Mouse (Mus musculus) v-Abl transformed pro-B cells (cell line): ENCODE measurements around the gene Ier5l.

Experiments
- in situ Hi-C, 2 experiments: fragments of 400-800 bp; cut with MboI; formaldehyde crosslinking; loops; one replicate each; pipeline ENCODE4 v1.15.1; 2025; ENCODE audit not compliant: unreplicated experiment in 2 of 2

The Ier5l gene

DNA sequence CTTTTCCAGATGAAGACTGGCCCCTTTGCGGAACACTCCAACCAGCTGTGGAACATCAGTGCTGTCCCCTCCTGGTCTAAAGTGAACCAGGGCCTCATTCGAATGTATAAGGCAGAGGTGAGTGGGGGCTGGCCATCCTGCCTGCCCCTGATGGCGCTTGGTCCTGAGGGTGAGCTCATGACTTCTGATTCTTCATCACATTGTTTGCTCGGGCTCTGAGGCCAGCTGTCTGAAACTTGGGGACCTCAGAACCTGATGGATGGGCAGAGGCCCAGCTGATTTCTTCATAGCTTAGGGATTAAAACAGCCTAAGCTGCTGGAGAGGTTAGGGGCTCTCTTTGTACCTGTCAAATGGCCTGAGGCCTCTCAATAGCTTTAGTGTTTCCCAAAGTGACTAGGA is 30.7 kb downstream of the Ier5l start:
- in situ Hi-C loops, result no loop called here

DNA sequence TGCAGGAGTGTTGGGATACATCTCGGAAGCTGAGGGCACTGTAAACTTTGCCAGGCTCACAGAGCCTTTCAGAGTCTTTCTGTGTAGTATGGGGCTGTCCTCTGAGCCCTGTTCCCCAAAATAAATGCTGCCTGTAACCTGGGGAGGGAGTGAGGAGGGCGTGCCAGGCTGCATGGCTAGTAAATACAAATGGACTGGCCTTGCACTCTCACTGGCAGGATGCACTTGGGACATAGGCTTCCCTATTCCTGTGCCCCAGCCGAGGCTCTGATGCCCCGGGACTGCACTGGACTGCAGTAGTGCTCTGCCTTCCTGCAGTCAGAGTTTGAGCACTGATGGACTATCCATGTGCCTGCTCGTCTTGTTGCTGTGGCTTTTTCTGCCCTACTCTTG is 31.5 kb downstream of the Ier5l start:
- in situ Hi-C loops, result no loop called here

DNA sequence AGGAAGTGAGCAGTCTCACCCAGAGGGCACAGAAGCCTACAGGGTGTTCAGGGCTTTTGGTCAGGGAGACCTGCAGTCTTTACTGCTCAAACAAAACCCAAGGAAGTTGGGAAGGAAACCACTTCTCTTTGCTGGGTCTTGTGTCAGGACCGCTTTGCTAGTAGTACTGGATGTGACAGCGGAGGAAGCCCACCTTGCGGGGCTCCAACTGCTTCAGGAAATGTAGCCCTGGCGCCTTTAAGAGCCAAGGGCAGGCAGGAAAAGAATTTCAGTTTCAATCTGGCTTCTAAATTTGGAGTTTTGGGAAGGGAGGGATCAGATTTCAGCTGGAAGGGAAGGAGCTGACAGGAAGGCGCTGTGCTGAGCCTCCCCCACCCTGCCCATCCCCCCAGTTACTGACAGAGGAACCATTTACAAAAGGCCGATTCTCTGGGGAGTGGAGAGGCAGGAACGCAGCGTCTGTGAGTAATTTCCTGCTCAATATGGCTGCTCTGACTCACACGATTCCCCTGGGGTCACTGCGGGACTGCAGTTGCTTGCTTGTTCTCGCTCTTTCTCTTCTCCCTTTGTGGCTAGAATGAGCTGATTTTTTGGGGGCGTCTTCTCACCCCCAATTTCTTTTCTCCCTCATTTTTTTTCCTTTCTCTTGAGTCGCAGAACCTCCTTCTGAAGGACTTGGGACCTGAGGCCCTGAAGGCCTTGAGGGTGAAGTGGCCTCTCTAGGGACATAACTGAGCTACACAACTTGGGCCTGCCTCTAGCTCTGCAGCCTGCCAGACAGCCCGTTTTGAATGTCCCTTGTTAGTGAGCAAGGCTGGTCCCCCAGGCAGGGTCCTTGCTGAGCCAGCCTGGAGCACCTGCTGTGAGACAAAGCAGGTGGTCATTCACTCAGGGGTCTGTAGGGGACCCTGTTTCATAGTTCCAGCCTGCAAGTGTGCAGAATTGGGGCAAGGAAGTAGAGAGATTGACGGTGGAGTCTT is 32.2 kb downstream of the Ier5l start:
- in situ Hi-C loops, result no loop called here

DNA sequence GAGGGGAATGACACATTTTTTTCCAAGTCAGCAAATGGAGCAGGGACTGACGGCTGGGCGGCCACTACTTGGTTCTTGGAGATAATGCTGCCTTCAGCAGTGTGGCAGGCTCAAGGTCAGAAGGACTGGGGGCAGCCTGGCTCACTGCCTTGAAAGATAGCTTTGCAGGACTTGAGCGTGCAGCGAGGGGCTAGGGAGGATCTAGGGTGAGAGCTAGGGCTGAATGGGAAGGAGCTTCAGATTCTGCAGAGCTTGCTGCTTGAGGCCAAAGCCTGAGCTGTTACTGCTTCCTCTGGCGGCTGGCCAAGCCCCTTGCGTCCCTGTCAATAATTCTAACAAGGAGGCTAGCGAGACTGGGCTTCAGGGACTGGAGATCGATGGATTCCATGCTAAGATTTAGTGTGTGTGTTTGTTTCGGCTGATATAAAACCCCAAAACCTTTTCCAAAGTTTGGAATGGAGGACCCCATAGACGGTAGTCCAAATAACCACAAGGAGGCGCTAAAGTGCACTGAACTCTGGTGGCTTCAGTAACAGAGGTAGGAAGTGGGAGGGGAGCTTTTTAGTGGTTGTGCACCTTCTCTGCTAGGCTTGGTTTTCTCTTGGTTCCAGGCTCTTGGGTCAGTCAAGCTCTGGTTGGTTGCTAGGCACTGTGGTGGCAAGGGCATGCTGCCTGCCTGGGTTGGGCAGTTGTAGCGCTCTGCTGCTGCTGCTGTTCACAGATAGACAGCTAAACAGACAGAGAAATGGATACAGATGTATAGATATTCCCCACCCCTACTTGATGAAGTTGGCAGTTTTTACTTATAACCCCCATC is 33.1 kb downstream of the Ier5l start:
- in situ Hi-C loops, result no loop called here

DNA sequence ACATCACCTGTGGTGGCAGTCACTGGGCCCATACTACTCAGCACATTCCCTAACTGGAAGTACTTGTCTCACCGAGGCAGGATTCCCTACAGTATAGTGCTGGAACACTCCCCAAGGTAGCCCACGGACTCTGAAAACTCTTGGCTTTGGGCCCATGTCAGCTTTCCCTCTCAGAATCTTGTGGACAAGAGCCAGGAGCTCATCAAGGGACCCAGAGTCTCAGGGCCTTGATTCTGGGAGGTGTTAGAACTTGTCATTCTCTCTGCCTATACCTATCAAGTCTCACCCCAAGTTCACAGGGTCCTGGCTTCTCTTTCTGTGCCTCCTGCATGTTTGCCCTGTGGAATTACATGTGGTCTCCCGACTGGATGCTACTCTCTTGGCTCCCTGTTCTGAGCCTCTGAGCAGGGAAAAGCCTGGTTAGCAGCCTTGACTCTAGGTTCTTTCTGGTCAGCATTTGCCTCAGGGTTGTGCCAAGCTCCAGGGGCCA is 33.8 kb downstream of the Ier5l start:
- in situ Hi-C loops, result no loop called here

DNA sequence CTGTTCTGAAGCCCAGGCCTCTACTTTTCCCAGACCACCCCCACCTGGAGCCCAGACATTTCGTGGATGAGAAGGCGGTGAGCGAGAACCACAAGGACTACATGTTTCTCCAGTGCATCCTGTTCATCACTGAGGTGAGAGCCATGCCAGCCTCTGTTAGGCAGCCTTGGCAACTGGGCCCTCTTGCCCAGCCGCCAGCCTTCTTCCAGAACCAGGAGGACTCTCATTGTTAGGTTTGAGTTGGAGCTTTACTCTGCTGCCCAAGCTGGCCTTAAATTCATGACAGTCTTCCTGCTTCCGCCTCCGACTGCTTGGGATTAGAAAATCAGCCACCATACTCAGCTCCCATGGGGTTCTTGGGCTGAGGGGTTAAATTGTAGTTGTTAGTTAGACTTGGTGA is 34.4 kb downstream of the Ier5l start:
- in situ Hi-C loops, result loop anchor here (5.0 kb wide), 2 partner anchors 353 to 493 kb away; no protein-coding TSS in a partner anchor

DNA sequence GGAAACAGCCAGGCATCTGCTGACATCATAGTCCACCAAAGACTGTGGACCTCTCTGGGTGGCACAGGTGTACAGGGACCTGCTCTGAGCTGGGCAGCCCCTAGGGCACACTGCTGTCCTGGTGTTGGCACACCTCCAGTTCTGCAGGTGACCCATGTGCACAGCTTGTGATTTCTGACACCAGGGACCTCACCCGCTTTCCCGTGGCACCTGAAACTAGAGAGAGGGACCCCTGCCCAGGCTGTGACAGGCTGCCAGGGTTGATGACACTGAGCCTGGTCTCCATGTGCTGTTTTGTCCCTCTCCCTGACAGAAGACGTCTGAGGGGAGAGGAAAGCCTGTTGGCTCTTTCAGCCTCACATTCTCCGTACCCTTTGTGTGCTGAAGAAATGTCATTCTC is 36.2 kb downstream of the Ier5l start:
- in situ Hi-C loops, result loop anchor here (5.0 kb wide), 2 partner anchors 355 to 495 kb away; no protein-coding TSS in a partner anchor

DNA sequence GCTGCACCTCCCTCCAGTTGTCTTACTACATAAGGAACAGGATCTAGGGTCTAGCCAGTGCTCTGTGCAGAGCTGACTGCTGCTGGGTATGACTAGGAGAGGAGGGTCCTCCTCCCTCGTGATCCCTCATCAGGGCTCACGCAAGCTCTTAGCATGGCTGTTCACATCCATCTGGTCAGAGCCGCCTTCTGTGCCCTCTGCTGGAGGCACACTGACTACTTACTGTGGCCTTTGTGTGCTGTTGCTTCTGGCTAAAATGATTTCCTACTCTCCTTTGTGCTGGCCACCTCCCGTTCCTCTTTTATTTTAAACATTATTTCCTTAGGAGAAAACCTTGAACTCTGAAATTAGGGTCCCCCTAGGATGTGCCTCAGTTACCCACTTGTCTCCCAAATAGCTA is 37.2 kb downstream of the Ier5l start:
- in situ Hi-C loops, result loop anchor here (5.0 kb wide), 2 partner anchors 355 to 495 kb away; no protein-coding TSS in a partner anchor

DNA sequence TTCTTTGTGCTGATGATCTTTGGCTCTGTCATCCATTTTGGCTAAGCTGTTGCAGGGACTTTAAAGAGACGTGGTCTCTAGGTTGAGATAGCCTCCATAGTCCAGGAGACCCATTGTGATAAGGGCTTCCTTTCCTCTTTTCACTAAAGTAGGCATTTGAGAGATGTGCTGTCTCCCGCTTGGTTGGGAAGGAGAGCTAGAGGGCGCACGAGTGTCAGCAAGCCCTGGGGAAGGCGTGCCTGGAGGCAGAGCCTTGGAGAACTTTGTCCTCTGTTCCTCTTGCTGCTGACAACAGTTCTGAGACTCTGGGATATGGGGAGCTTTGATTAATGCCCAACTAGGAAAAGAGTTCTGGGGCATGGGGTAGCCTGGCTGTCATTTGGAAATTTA is 37.9 kb downstream of the Ier5l start:
- in situ Hi-C loops, result loop anchor here (5.0 kb wide), 2 partner anchors 356 to 496 kb away; no protein-coding TSS in a partner anchor

DNA sequence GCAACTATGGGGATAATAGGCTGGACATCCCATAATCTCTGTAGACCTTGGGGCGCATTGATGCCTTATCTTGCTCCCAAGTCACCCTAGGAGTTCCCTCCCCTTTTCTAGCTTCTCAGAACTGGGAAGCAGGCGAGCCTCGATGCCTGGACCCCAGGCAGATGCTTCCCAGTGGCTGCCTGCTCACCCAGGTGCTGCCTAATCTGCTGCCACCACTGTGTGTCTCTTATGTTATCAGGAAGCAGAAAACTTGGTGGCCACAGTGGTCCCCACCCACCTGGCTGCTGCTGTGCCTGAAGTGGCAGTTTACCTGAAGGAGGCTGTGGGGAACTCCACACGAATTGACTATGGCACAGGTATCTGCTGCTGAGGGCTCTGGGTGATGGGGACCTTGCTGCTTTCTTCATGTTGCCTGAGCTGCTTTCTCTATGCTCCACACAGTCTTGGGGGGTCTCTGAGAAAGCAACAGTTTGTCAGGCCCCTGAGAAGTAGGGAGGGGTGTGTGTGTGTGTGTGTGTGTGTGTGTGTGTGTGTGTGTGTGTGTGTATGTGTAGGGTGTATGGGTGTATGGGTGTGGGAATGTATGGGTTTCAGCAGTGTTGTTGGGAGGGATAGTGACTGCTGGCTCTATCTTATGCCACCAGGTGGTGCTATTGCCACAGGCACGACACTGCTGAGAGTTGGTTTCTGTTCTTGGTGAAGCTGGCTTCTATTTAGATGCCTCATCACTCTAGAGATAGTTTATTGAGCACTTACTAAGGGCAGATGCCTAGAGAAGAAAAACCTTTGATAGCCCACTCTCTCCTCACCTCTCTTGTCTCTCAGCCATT is 38.5 kb downstream of the Ier5l start:
- in situ Hi-C loops, result loop anchor here (5.0 kb wide), 2 partner anchors 357 to 497 kb away; no protein-coding TSS in a partner anchor

DNA sequence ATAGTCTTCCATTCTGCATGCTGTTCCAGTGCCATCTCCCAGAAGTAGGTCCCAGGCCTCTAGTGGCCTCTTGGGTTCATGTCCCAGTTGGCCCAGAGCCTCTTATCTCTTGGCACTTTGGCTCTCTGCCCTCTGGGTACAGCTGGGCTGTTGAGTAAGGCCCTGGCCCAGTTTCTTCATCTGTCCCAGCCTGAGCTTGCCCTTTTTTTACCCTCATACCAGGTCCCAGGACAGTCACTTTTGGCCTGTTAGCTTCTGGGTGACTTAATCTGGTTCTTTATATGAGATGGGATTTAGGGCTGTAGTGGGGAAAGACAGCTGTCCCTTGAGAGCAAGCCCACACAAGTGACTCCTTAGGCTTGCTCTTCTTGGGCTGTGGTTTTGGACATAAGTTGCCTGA is 44.9 kb downstream of the Ier5l start:
- in situ Hi-C loops, result loop anchor here in 1 of 2 experiments (5.0 kb wide), 1 partner anchor 367 kb away; no protein-coding TSS in a partner anchor
